Mouse (Mus musculus) Patski (cell line): ENCODE data around the gene Trim10. TPM values are rescaled to one million over a fixed set of nuclear protein-coding genes. Genes with fewer than 3 reads are reported as not detected.
"Not testable (repeated sequence)": the region's sequence is repeated elsewhere in the genome, so short reads cannot be mapped to it uniquely, and the experiment has no call there.

Source experiments
- ATAC-seq: fragments of 100-300 bp; one replicate; pipeline ENCODE4 v1.8.0; 2021
- CTCF ChIA-PET: fragments of 350-600 bp; sonication (Branson Sonifier 250); formaldehyde crosslinking; loops from one replicate; lab custom pipeline; 2022; ENCODE audit warnings: inconsistent platforms; lab: Charles Lee
- POLR2A ChIA-PET: fragments of 350-600 bp; sonication (Branson Sonifier 250); formaldehyde crosslinking; loops from one replicate; lab custom pipeline; 2022; ENCODE audit warnings: antibody characterized with exemption, inconsistent platforms; lab: Charles Lee
- DNase-seq: peaks from one replicate; pipeline ENCODE4 v3.0.0-alpha.2; 2011; ENCODE audit warnings: low read depth, low spot score
- H3K27me3 ChIP-seq: fragments of 371-371 bp; one replicate; pipeline ENCODE4 v1.5.1; 2021
- CTCF ChIP-seq: fragments of 100-300 bp; IDR thresholded peaks from one replicate; pipeline ENCODE4 v1.5.1; 2021
- in situ Hi-C: fragments of 300-500 bp; cut with MboI; formaldehyde crosslinking; loops from 3 replicates; pipeline ENCODE4 v1.11.1; 2018; ENCODE audit warnings: low pct_unique_long_range_greater_than_20kb, mixed read lengths
- polyA plus RNA-seq: library from polyadenylated mRNA; unstranded; gene quantifications from one replicate; pipeline ENCODE4 v1.2.3, GENCODE M21; 2021

The Trim10 gene
- polyA plus RNA-seq = 0.04 TPM

- CTCF ChIA-PET = interaction anchor here (1.1 kb wide), 1 partner anchor 12 kb away, joined by 3 read pairs; no protein-coding TSS in a partner anchor
- peaks cover 4% of the 10 kb centered on the region for H3K27me3 ChIP-seq
- ATAC-seq (no peak), DNase-seq (no peak)
- POLR2A ChIA-PET = no interaction called here
- no peak for TF ChIP-seq CTCF
- in situ Hi-C loops = no loop called here
Measured at GRCm38 (mm10) chr17:36869284-36869954, at the start of gene Trim10. Trim10 (plus strand) TSS chr17:36869574.

GRCm38 (mm10) chr17:36824005-36824404 lies 45.4 kb upstream of the Trim10 start:
- peaks cover 13% of the 10 kb centered on the region for H3K27me3 ChIP-seq
- ChIA-PET CTCF (interaction anchor here (0.7 to 2.2 kb wide), 18 partner anchors 8 to 90 kb away, joined by 3 to 26 read pairs (median 3); partner anchors contain the start of gene Trim26), POLR2A (no interaction called here)
- in situ Hi-C loops = no loop called here
- TF ChIP-seq CTCF = peak; percentile 69
- peak; percentile 80 for ATAC-seq
- DNase-seq = no peak

- H3K27me3 ChIP-seq = peaks cover 20% of the 10 kb centered on the region
- CTCF ChIA-PET = interaction anchor here (0.7 to 2.7 kb wide), 5 partner anchors 9 to 40 kb away, joined by 3 to 23 read pairs (median 3); partner anchors contain the start of gene Trim26
- peak; percentile 59 for ATAC-seq
- no peak for DNase-seq
- in situ Hi-C loops = no loop called here
- POLR2A ChIA-PET = no interaction called here
- no peak for TF ChIP-seq CTCF
Measured at GRCm38 (mm10) chr17:36825525-36825924, 43.8 kb upstream of the Trim10 start.

GRCm38 (mm10) chr17:36826002-36826401 lies 43.4 kb upstream of the Trim10 start:
- ChIA-PET POLR2A (interaction anchor here (0.6 kb wide), 1 partner anchor 156 kb away, joined by 5 read pairs; no protein-coding TSS in a partner anchor), CTCF (interaction anchor here (0.7 to 2.7 kb wide), 5 partner anchors 9 to 40 kb away, joined by 3 to 23 read pairs (median 3); partner anchors contain the start of gene Trim26)
- peak; percentile 64 for TF ChIP-seq CTCF
- DNase-seq, in situ Hi-C loops: not testable (repeated sequence)
- ATAC-seq = peak; percentile 82
- H3K27me3 ChIP-seq = peaks cover 23% of the 10 kb centered on the region

- H3K27me3 ChIP-seq = peaks cover 32% of the 10 kb centered on the region
- in situ Hi-C loops = no loop called here
- CTCF ChIA-PET = interaction anchor here (0.7 to 1.7 kb wide), 4 partner anchors 14 to 79 kb away, joined by 3 to 6 read pairs (median 4); partner anchors contain the start of gene Trim15
- POLR2A ChIA-PET = no interaction called here
- no peak for DNase-seq
- no peak for ATAC-seq
- TF ChIP-seq CTCF = no peak
Measured at GRCm38 (mm10) chr17:36828488-36828887, 40.9 kb upstream of the Trim10 start.

- no peak for TF ChIP-seq CTCF
- POLR2A ChIA-PET = no interaction called here
- in situ Hi-C loops = no loop called here
- ATAC-seq (no peak), DNase-seq (no peak)
- H3K27me3 ChIP-seq = peaks cover 32% of the 10 kb centered on the region
- CTCF ChIA-PET = no interaction called here
Measured at GRCm38 (mm10) chr17:36830470-36830869, 38.9 kb upstream of the Trim10 start.

- in situ Hi-C loops = no loop called here
- peaks cover 27% of the 10 kb centered on the region for H3K27me3 ChIP-seq
- no peak for TF ChIP-seq CTCF
- no peak for ATAC-seq
- ChIA-PET CTCF (interaction anchor here (2.5 kb wide), 1 partner anchor 9 kb away, joined by 12 read pairs; no protein-coding TSS in a partner anchor), POLR2A (no interaction called here)
- no peak for DNase-seq
Measured at GRCm38 (mm10) chr17:36832694-36833093, 36.7 kb upstream of the Trim10 start.

GRCm38 (mm10) chr17:36835591-36836426 lies 33.6 kb upstream of the Trim10 start:
- ChIA-PET CTCF (interaction anchor here (0.7 to 4.5 kb wide), 7 partner anchors 9 to 61 kb away, joined by 3 to 26 read pairs (median 3); no protein-coding TSS in a partner anchor), POLR2A (interaction anchor here (0.7 kb wide), 1 partner anchor 319 kb away, joined by 3 read pairs; no protein-coding TSS in a partner anchor)
- ATAC-seq (no peak), DNase-seq (no peak)
- in situ Hi-C loops = no loop called here
- TF ChIP-seq CTCF = no peak
- peaks cover 14% of the 10 kb centered on the region for H3K27me3 ChIP-seq

- CTCF ChIA-PET = interaction anchor here (0.9 to 4.5 kb wide), 5 partner anchors 10 to 60 kb away, joined by 3 to 26 read pairs (median 3); no protein-coding TSS in a partner anchor
- POLR2A ChIA-PET = no interaction called here
- ATAC-seq (no peak), DNase-seq (no peak)
- H3K27me3 ChIP-seq = peaks cover 8% of the 10 kb centered on the region
- no peak for TF ChIP-seq CTCF
- in situ Hi-C loops = no loop called here
Measured at GRCm38 (mm10) chr17:36836427-36836812, 33.0 kb upstream of the Trim10 start.
